Mouse (Mus musculus) limb, embryonic 12.5 days (tissue): ENCODE measurements around the gene Nat8f4. TPM values are rescaled to one million over a fixed set of nuclear protein-coding genes. Genes with fewer than 3 reads are reported as not detected.
A peak's percentile ranks its signal among the peaks of the same experiment; 100 is the strongest.
"Not testable (repeated sequence)": the region's sequence is repeated elsewhere in the genome, so short reads cannot be mapped to it uniquely, and the experiment has no call there.

Experiments used
- ATAC-seq: fragments of 200-750 bp; cut with Nextera tagmentation; 2 replicates; pipeline ENCODE4 v1.8.0; 2017; ENCODE audit warnings: low read depth, moderate TSS enrichment; ENCODE audit not compliant: insufficient number of reproducible peaks, insufficient read depth, low FRiP score, low TSS enrichment
- H3K27ac ChIP-seq: fragments of 300-500 bp; sonication (generic); 2 replicates; pipeline ENCODE4 v1.5.1; 2016; ENCODE audit warnings: mild to moderate bottlenecking, moderate library complexity
- H3K27me3 ChIP-seq: fragments of 300-500 bp; sonication (generic); 2 replicates; pipeline ENCODE4 v1.6.1; 2016; ENCODE audit warnings: mild to moderate bottlenecking, moderate library complexity
- H3K36me3 ChIP-seq: fragments of 300-500 bp; sonication (generic); 2 replicates; pipeline ENCODE4 v1.6.1; 2016; ENCODE audit warnings: mild to moderate bottlenecking, moderate library complexity
- H3K4me1 ChIP-seq: fragments of 300-500 bp; sonication (generic); replicated peaks from 2 replicates; pipeline ENCODE4 v1.6.1; 2016
- H3K4me2 ChIP-seq: fragments of 300-500 bp; sonication (generic); 2 replicates; pipeline ENCODE4 v1.6.1; 2016; ENCODE audit warnings: mild to moderate bottlenecking, moderate library complexity
- H3K4me3 ChIP-seq: fragments of 300-500 bp; sonication (generic); replicated peaks from 2 replicates; pipeline ENCODE4 v1.5.1; 2016; ENCODE audit warnings: mild to moderate bottlenecking
- H3K9ac ChIP-seq: fragments of 300-500 bp; sonication (generic); replicated peaks from 2 replicates; pipeline ENCODE4 v1.6.1; 2016; ENCODE audit warnings: mild to moderate bottlenecking, moderate library complexity
- H3K9me3 ChIP-seq: fragments of 300-500 bp; sonication (generic); 2 replicates; pipeline ENCODE4 v1.6.1; 2016; ENCODE audit warnings: mild to moderate bottlenecking, moderate library complexity
- WGBS: fragments of 180-500 bp; shearing (Covaris S2); methylation state at CpG from one replicate; pipeline ENCODE4 v1.1.7; 2016; 5-methylcytosine and 5-hydroxymethylcytosine counted together
- polyA plus RNA-seq: library from polyadenylated mRNA; unstranded; fragments of >200 nt; fragmentation: Nextera tagmentation; extraction: Ambion mirVana; gene quantifications from 2 replicates; pipeline ENCODE4 v1.2.1, GENCODE M21; 2016

Gene Nat8f4
- polyA plus RNA-seq, 1 experiment from 2014 or later, result 2.9 TPM

DNA sequence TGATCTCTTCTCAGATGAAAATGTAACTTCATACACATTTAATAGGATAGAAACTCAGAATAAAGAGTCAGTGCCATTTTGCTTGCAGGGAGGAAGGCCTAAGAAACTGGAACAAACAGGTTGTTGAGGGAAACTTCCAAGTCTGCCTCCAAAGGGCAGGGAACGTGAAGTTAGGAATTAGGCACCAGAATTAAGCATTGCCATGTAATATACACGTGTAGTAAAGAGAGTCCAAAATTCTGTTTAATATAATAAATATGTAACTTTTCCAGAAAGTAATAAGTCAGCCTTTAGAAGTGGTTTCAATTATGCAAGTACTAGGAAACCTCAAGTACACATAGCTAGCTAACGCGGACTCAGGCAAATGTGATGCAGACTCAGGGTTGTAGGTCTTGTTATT lies 14.7 kb upstream of the Nat8f4 start:
- no peaks in the 10 kb centered on the region for H3K9me3 ChIP-seq
- no peak for ATAC-seq
- WGBS, result 95% methylated on average over 4 of the region's 4 CpGs
- H3K4me2 ChIP-seq, result no peak overlapping the region
- no peak overlapping the region for H3K9ac ChIP-seq
- no peak overlapping the region for H3K27ac ChIP-seq
- peaks cover 9% of the 10 kb centered on the region for H3K4me1 ChIP-seq
- H3K36me3 ChIP-seq, result peaks cover 12% of the 10 kb centered on the region
- H3K27me3 ChIP-seq, result no peaks in the 10 kb centered on the region
- H3K4me3 ChIP-seq, result no peak overlapping the region

DNA sequence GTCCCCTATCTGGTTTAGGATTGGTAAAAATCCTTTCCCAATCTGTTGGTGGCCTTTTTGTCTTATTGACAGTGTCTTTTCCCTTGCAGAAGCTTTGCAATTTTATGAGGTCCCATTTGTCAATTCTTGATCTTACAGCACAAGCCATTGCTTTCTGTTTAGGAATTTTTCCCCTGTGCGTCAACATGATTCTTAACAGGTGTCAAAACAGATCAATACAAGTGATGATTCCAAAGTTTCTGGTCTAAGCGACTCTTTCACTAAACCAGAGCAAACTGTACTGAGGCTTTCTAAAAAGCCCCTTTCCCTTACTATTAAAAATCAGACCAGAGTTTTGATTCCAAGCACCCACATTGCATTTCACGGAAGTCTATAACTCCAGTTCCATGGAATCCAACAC lies 13.7 kb upstream of the Nat8f4 start:
- H3K27ac ChIP-seq, H3K4me1 ChIP-seq, H3K9me3 ChIP-seq, H3K4me3 ChIP-seq, H3K4me2 ChIP-seq, ATAC-seq, H3K9ac ChIP-seq, H3K27me3 ChIP-seq: not testable (repeated sequence)
- H3K36me3 ChIP-seq, result peaks cover 12% of the 10 kb centered on the region
- WGBS, result 94% methylated on average over 3 of the region's 3 CpGs

DNA sequence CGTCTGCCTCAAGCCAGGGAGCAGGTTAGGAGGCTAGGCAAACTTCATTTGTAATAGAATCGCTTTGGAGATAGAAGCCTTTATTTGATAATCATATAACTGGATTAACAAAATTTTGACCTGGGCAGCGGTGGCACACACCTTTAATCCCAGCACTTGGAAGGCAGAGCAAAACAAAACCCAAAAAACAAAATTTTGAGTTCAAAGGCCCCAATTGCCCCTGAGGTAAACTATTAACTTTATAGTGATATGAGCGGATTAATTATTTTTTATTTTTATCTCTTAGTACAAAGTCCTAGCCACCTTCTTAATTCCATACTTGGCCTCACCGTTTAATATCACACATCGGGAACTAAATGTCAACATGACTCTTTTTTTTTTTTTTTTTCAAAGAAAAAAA lies 11.9 kb upstream of the Nat8f4 start:
- Histone ChIP-seq H3K27ac (peak overlapping the region; percentile 89), H3K9me3 (no peaks in the 10 kb centered on the region), H3K27me3 (no peaks in the 10 kb centered on the region), H3K4me3 (peak overlapping the region; percentile 57), H3K36me3 (peaks cover 3% of the 10 kb centered on the region), H3K4me1 (peaks cover 9% of the 10 kb centered on the region), H3K4me2 (peak overlapping the region; percentile 86), H3K9ac (peak overlapping the region; percentile 75)
- 86% methylated on average over 6 of the region's 6 CpGs for WGBS
- ATAC-seq, result no peak

DNA sequence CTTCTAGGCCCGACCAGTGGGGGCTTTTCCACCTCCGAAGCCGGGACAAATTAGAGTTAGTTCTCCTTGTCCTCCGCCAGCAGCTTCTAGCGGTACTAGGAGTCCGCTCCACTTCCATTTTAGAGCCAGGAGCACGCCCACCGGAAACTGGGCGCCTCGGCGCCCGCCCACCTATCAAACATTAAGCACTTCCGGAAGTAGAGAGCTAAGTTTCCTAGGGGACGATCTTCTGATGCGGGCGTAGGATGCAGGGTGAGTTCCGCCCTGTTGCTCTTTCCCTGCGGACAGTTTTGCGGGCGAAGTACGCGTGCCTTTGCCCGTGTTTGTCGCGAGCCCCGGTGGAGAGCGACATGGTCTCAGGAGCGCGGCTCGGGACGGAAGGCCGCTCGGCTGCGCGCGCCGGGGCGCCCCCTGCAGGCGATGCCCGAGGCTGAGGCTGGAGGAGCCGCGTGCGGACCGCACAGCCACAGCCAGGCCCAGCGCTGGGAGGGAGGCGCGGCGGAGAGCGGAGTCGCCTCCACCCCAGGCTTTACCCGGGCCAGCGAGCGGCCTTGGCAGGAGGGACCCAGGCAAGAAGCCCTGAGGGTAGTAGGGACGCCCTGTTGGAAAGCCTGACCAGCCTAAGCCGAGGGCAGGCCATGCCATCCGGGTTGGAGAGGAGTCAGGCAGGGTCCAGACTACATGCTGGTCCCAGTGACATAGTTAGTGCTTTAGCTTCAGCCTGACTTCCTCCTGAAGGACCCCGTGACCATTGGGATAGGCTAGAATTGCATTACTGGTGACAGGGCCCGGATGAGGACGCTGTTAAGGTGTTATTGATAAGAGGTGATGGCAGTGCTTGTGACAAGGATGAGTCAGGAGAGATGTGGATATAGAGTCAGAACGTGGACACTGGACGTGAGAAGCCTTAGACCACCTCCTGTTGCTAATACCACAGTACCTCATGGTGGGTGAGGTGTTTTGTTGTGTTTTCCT lies 11.1 kb upstream of the Nat8f4 start, which contains the start of gene Nat8f1:
TSS of gene Nat8f1 (minus strand) at position 149 of the 975 bp plus-strand sequence.
- peak within 1 kb of the TSS; percentile 57 for H3K4me3 ChIP-seq
- H3K27me3 ChIP-seq, H3K4me1 ChIP-seq, H3K36me3 ChIP-seq, H3K9me3 ChIP-seq: not testable (repeated sequence)
- peak; percentile 95 for ATAC-seq
- peak within 1 kb of the TSS; percentile 89 for H3K27ac ChIP-seq
- peak within 1 kb of the TSS; percentile 86 for H3K4me2 ChIP-seq
- peak within 1 kb of the TSS; percentile 75 for H3K9ac ChIP-seq
- WGBS, result 1% methylated on average over 61 of the region's 61 CpGs

DNA sequence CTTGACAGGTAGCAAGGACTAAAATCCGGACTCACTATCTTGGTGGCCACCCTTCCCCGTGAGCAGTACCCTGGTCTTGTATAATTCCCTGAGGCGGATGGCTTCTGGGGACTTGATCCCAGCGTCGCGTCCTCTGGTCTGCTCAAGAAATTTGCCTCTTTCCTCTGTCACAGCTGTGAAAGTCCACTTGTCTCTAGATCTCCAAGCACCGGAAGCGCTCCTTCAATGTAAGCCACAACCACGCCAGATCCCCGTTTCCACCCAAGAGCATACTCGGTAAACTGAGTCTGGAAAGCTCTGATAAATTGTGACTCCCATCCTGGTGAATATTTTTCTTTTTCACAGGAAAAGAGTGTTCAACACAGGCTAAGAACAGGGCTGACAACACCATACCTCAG lies 10.5 kb upstream of the Nat8f4 start:
- 5% methylated on average over 11 of the region's 11 CpGs for WGBS
- Histone ChIP-seq H3K4me1 (peaks cover 9% of the 10 kb centered on the region), H3K27me3 (no peaks in the 10 kb centered on the region), H3K9me3 (no peaks in the 10 kb centered on the region), H3K4me3 (peak overlapping the region; percentile 57), H3K4me2 (peak overlapping the region; percentile 86), H3K9ac (peak overlapping the region; percentile 75), H3K27ac (peak overlapping the region; percentile 89), H3K36me3 (no peaks in the 10 kb centered on the region)
- no peak for ATAC-seq

DNA sequence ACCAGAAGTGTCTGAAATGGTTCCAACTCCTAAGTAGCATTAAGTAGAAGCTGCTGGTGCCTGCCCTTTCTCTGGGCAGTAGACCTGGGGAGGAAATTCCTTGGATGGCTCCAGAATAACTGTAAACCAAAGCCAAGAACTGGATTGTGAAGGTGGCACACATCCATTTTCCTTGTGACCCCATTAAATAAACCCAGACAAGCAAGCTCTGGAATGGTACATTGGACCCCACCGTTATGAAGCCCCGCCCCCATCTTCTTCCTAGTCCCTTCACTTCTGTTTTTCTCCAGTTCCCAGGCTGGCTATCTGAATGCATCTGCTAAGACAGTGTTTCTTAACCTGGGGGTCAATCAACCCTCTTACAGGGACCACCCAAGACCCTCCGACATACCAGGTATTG lies 6.9 kb upstream of the Nat8f4 start, which contains the start of gene Tprkb:
TSS of gene Tprkb (plus strand) at position 279 of the 400 bp plus-strand sequence.
- no peak within 1 kb of the TSS for H3K4me3 ChIP-seq
- H3K4me1 ChIP-seq, result peaks cover 8% of the 10 kb centered on the region
- no peaks in the 10 kb centered on the region for H3K9me3 ChIP-seq
- H3K9ac ChIP-seq, result no peak within 1 kb of the TSS
- H3K36me3 ChIP-seq, result no peaks in the 10 kb centered on the region
- H3K4me2 ChIP-seq, result no peak within 1 kb of the TSS
- H3K27ac ChIP-seq, result no peak within 1 kb of the TSS
- no peak for ATAC-seq
- no peaks in the 10 kb centered on the region for H3K27me3 ChIP-seq
- 75% methylated on average over 3 of the region's 3 CpGs for WGBS

DNA sequence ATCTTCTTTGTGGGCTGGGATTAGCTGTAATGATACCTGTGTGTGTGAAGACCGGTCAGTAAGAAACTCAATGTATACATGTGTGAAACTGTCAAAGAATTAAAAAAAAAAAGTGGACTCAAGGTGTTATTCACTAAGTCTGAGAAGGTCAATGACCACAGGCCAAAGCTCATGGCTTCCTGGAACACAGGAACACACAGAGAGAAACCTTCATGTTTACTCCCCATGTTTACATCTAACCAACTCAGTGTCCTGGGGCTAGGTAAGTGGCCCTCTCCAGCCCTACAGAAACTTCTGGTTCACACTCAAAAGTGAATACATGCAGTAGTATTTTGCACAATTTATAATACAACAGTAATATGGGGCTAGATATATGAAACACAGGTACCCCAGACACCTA lies 5.0 kb upstream of the Nat8f4 start:
- Histone ChIP-seq H3K9me3 (no peaks in the 10 kb centered on the region), H3K4me1 (peaks cover under 1% of the 10 kb centered on the region; the same call in 1 of the 2 replicates), H3K4me3 (no peak overlapping the region), H3K4me2 (no peak overlapping the region), H3K27me3 (no peaks in the 10 kb centered on the region), H3K9ac (no peak overlapping the region), H3K27ac (no peak overlapping the region), H3K36me3 (no peaks in the 10 kb centered on the region)
- 91% methylated on average over 1 of the region's 1 CpGs for WGBS
- no peak for ATAC-seq

DNA sequence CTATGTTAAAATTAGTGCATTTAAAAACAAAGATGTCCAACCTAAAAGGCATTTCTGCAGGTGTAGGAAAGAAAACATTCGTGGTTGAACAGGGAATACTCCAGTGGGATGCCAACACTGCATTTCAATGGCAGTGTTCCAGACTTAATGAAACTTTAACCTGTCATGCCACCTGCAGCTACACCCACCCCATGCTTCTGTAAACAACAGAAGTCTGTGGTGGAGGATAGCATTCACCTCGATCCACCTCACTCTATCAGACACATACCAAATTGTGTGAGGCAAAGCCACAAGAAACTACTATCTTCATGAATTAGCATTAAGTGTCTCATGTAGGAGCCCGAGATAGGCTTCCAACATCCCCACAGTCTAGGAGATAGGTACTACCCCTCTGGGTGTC lies 3.7 kb upstream of the Nat8f4 start:
- H3K27me3 ChIP-seq, result no peaks in the 10 kb centered on the region
- no peak overlapping the region for H3K4me2 ChIP-seq
- no peak overlapping the region for H3K9ac ChIP-seq
- no peak overlapping the region for H3K27ac ChIP-seq
- H3K4me1 ChIP-seq, result no peaks in the 10 kb centered on the region
- no peaks in the 10 kb centered on the region for H3K36me3 ChIP-seq
- H3K9me3 ChIP-seq, result no peaks in the 10 kb centered on the region
- H3K4me3 ChIP-seq, result no peak overlapping the region
- 66% methylated on average over 3 of the region's 3 CpGs for WGBS
- ATAC-seq, result no peak

DNA sequence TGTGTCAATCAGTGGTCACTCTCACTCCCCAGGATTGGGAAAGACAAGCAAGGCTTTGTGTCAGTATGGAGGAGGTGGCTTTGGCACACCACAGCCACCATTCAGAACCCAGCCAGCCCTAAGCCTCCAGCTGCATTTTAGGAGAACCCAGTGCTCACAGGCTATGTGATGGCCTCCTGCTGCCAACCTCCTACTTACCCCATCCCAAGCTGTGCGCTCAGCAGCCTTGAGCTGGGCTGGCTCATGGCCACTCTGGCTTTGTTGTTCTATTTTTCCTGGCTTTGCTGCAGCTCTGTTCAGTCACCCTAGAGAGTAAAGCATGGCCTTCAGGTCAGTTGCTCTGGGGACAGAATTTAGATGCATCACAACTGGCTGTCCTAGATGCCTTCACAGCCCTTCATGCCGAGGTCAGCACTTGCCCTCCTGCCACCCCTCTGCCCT lies 2.2 kb upstream of the Nat8f4 start:
- H3K4me2 ChIP-seq, H3K9me3 ChIP-seq, H3K4me1 ChIP-seq, H3K27me3 ChIP-seq, H3K36me3 ChIP-seq, H3K27ac ChIP-seq, H3K9ac ChIP-seq, ATAC-seq, H3K4me3 ChIP-seq: not testable (repeated sequence)
- WGBS, result 78% methylated on average over 2 of the region's 2 CpGs

DNA sequence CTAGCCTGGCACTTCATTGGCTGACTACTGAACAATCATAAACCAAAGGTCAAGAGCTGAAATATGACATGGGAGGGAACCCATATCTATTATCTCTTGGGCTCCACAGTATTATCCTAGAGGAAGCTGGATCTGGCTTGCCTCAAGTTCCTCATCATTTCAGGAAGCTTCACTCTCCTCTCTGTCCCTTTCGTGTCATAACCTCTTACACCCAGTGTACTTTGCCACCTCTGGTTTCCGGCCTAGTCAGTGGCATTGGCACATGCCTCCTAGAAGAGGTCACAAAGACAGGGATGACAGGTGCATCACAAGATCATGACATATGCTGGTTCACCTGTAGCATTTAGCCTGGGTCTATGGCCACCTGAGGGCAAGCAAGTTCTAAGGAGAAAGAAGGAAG lies 2.4 kb downstream of the Nat8f4 start:
- Histone ChIP-seq H3K9ac (no peak overlapping the region), H3K4me1 (no peaks in the 10 kb centered on the region), H3K27ac (no peak overlapping the region), H3K4me3 (no peak overlapping the region), H3K27me3 (no peaks in the 10 kb centered on the region), H3K9me3 (no peaks in the 10 kb centered on the region), H3K36me3 (no peaks in the 10 kb centered on the region), H3K4me2 (no peak overlapping the region)
- WGBS, result 91% methylated on average over 2 of the region's 2 CpGs
- ATAC-seq, result no peak

DNA sequence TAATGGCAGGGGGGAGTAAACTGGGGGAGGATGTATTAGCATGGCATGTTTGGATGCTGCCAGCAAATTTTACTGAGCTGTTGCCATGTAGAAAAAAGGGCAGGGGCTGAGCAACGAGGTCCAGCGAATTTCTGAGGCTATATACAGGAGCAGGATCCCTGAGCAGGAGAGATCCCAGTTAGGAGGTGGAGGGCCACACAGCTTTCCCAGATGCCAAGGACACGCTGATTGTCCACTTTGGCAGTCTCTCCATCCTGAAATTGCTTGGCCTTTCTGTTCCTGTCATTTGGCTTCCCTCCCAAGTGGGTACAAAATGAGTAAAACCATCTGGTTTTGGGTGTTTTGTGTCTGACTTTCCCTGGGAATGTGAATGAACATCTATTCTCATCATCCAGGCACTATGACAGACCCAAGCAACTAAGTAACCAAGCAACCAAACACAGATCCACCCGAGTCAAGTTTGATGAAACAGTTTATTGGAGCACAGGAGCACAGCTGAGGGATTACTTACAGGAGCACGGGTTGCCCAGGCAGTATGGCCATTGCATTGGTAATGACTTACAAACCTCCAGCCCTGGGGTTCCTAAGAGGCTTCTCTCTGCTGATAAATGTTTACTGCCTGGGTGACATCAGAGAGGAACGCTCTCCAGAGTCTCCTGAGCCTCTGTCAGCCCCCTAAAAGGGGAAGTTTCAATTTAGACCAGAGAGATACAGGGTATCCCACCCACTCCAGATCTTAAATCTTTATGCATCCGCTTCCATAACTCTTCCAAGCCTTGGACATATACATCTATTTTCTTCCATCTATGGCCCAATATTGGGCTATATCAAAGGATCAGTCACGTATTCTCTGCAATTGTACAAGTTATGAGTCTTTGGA lies 5.8 kb downstream of the Nat8f4 start:
- not testable (repeated sequence) for H3K4me3 ChIP-seq, H3K4me2 ChIP-seq, H3K9me3 ChIP-seq, ATAC-seq, H3K36me3 ChIP-seq, H3K27me3 ChIP-seq, H3K4me1 ChIP-seq, H3K27ac ChIP-seq, H3K9ac ChIP-seq
- WGBS, result 73% methylated on average over 6 of the region's 8 CpGs
